Mouse (Mus musculus): ENCODE measurements at regions not wholly inside any gene's neighbourhood (a gene's known extent, or its start where the extent isn't known, plus 50 kb on each side); places are given as distances from the start of the nearest gene placed in this dataset.

DNA sequence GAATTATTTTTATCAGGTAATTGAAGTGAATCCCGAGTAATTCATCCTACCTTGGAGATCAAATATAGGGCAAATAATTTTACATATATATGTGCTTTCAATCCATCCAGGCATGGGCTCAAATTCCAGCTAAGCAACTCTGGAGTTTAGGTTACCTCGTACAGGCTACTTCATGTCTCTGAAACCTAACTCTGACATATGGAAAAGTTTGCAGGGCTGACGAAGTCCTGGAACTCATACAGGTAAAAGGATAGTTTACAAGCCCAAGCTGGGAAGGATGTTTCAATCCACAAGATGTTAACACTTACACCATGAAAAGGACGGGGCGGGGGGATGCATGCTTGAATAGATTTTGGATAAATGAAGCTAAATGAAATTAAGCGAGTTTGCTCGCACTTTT is 235.9 kb upstream of the Tbx3 start:
- H3K27me3 ChIP-seq (ENCODE audit: control insufficient read depth, insufficient read depth, insufficient read length), result no peaks in the 10 kb centered on the region
- TF ChIP-seq CTCF (IDR thresholded peaks at IDR 0.05; ENCODE audit: control insufficient read depth, insufficient read depth, insufficient read length), result no peak
- no peak for TF ChIP-seq MYOG (IDR thresholded peaks at IDR 0.05; ENCODE audit: control insufficient read depth, extremely low read depth, insufficient read length)
- TF ChIP-seq MYOD1 (IDR thresholded peaks at IDR 0.05; ENCODE audit: control insufficient read depth, insufficient read length, low read depth), result no peak
- H3K79me3 ChIP-seq (ENCODE audit: low read depth), result no peaks in the 10 kb centered on the region

DNA sequence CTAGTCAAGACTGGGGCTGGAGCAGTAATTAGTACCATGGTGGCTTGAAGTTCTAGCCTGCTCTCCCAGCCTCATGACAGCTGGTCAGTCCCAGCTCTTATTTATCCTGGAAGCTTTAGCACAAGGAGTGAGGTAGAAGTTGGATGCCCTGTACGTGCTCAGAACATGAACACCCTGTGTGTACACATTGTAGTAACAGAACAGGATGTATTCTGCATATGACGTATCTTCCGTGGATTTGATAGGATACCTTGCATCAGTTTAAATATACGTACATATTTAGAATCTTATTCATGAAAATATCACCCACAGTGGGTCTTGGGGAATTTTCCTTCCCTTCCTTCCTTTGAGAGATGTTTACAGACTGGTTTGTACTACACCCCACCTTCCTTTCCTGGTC is 222.0 kb upstream of the Tbx3 start:
- no peaks in the 10 kb centered on the region for H3K79me2 ChIP-seq (ENCODE audit: control insufficient read depth, insufficient read depth)
- no peaks in the 10 kb centered on the region for H3K36me3 ChIP-seq (ENCODE audit: control insufficient read depth, insufficient read depth)
- H3K27me3 ChIP-seq (ENCODE audit: control insufficient read depth, insufficient read depth, insufficient read length), result no peaks in the 10 kb centered on the region
- no peaks in the 10 kb centered on the region for H3K79me3 ChIP-seq (ENCODE audit: low read depth)
- TF ChIP-seq FOSL1 (IDR thresholded peaks at IDR 0.05; ENCODE audit: insufficient read depth, low read length, poor library complexity, severe bottlenecking) (no peak), MAX (IDR thresholded peaks at IDR 0.05) (no peak), CTCF (IDR thresholded peaks at IDR 0.05; ENCODE audit: control insufficient read depth, insufficient read depth, insufficient read length) (no peak), USF1 (IDR thresholded peaks at IDR 0.05; ENCODE audit: low read depth) (no peak), CEBPB (IDR thresholded peaks at IDR 0.05; ENCODE audit: low read depth) (no peak), MYOD1 (IDR thresholded peaks at IDR 0.05; ENCODE audit: control insufficient read depth, insufficient read length, low read depth) (no peak), MYOG (IDR thresholded peaks at IDR 0.05; ENCODE audit: control insufficient read depth, extremely low read depth, insufficient read length) (no peak)
- H3ac ChIP-seq (ENCODE audit: control insufficient read depth, insufficient read length, low read depth), result no peak overlapping the region
- H3K4me3 ChIP-seq (ENCODE audit: insufficient read depth, poor library complexity, severe bottlenecking), result no peak overlapping the region

More for the DNA sequence above, 235.9 kb upstream of the Tbx3 start:
- Histone ChIP-seq H3K4me3 (ENCODE audit: insufficient read depth, poor library complexity, severe bottlenecking) (no peak overlapping the region), H3K36me3 (ENCODE audit: control insufficient read depth, insufficient read depth) (no peaks in the 10 kb centered on the region), H3ac (ENCODE audit: control insufficient read depth, insufficient read length, low read depth) (no peak overlapping the region), H3K79me2 (ENCODE audit: control insufficient read depth, insufficient read depth) (no peaks in the 10 kb centered on the region)

GRCm38 (mm10) chr5:119449166-119449565 is 221.3 kb upstream of the Tbx3 start:
- TF ChIP-seq MYOG (IDR thresholded peaks at IDR 0.05; ENCODE audit: control insufficient read depth, extremely low read depth, insufficient read length) (no peak), MYOD1 (IDR thresholded peaks at IDR 0.05; ENCODE audit: control insufficient read depth, insufficient read length, low read depth) (no peak), CTCF (IDR thresholded peaks at IDR 0.05; ENCODE audit: control insufficient read depth, insufficient read depth, insufficient read length) (no peak)
- Histone ChIP-seq H3K36me3 (ENCODE audit: control insufficient read depth, insufficient read depth) (no peaks in the 10 kb centered on the region), H3K79me3 (ENCODE audit: low read depth) (no peaks in the 10 kb centered on the region), H3K27me3 (ENCODE audit: control insufficient read depth, insufficient read depth, insufficient read length) (no peaks in the 10 kb centered on the region), H3K4me3 (ENCODE audit: insufficient read depth, poor library complexity, severe bottlenecking) (no peak overlapping the region), H3ac (ENCODE audit: control insufficient read depth, insufficient read length, low read depth) (no peak overlapping the region), H3K79me2 (ENCODE audit: control insufficient read depth, insufficient read depth) (no peaks in the 10 kb centered on the region)

DNA sequence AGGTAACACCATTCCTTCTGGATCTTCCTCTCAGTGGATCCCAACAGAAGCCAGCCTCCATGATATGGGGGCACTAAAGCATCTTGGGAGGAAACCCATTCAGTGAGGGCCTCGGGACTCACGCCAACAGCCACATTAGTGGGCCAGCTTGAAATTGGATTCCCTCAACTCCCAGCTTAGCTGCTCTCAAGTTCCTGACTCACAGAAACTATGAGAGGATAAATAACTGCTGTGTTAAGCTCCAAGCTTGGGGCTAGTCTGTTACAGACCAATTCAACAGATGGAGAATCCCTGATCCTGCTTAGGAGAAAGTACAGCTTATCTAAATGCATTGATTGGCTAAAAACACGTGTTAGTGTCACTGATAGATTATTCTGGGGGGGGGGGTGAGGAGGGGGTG is 210.7 kb upstream of the Tbx3 start:
- no peaks in the 10 kb centered on the region for H3K36me3 ChIP-seq (ENCODE audit: control insufficient read depth, insufficient read depth)
- no peaks in the 10 kb centered on the region for H3K79me2 ChIP-seq (ENCODE audit: control insufficient read depth, insufficient read depth)
- no peaks in the 10 kb centered on the region for H3K79me3 ChIP-seq (ENCODE audit: low read depth)
- TF ChIP-seq MAX (IDR thresholded peaks at IDR 0.05), result no peak
- TF ChIP-seq CEBPB (IDR thresholded peaks at IDR 0.05; ENCODE audit: low read depth), result no peak
- no peak for TF ChIP-seq FOSL1 (IDR thresholded peaks at IDR 0.05; ENCODE audit: insufficient read depth, low read length, poor library complexity, severe bottlenecking)
- no peak for TF ChIP-seq USF1 (IDR thresholded peaks at IDR 0.05; ENCODE audit: low read depth)
- TF ChIP-seq MYOD1 (IDR thresholded peaks at IDR 0.05; ENCODE audit: control insufficient read depth, insufficient read length, low read depth), result no peak
- no peak for TF ChIP-seq MYOG (IDR thresholded peaks at IDR 0.05; ENCODE audit: control insufficient read depth, extremely low read depth, insufficient read length)
- no peak for TF ChIP-seq CTCF (IDR thresholded peaks at IDR 0.05; ENCODE audit: control insufficient read depth, insufficient read depth, insufficient read length)
- no peak overlapping the region for H3K4me3 ChIP-seq (ENCODE audit: insufficient read depth, poor library complexity, severe bottlenecking)
- no peaks in the 10 kb centered on the region for H3K27me3 ChIP-seq (ENCODE audit: control insufficient read depth, insufficient read depth, insufficient read length)
- no peak overlapping the region for H3ac ChIP-seq (ENCODE audit: control insufficient read depth, insufficient read length, low read depth)

GRCm38 (mm10) chr5:119462659-119463530 is 207.6 kb upstream of the Tbx3 start:
- no peak overlapping the region for H3K4me3 ChIP-seq (ENCODE audit: insufficient read depth, poor library complexity, severe bottlenecking)
- no peaks in the 10 kb centered on the region for H3K79me2 ChIP-seq (ENCODE audit: control insufficient read depth, insufficient read depth)
- no peaks in the 10 kb centered on the region for H3K27me3 ChIP-seq (ENCODE audit: control insufficient read depth, insufficient read depth, insufficient read length)
- no peaks in the 10 kb centered on the region for H3K79me3 ChIP-seq (ENCODE audit: low read depth)
- no peak overlapping the region for H3ac ChIP-seq (ENCODE audit: control insufficient read depth, insufficient read length, low read depth)
- H3K36me3 ChIP-seq (ENCODE audit: control insufficient read depth, insufficient read depth), result no peaks in the 10 kb centered on the region
- TF ChIP-seq CEBPB (IDR thresholded peaks at IDR 0.05; ENCODE audit: low read depth), result no peak
- no peak for TF ChIP-seq MYOD1 (IDR thresholded peaks at IDR 0.05; ENCODE audit: control insufficient read depth, insufficient read length, low read depth)
- TF ChIP-seq USF1 (IDR thresholded peaks at IDR 0.05; ENCODE audit: low read depth), result no peak
- no peak for TF ChIP-seq MYOG (IDR thresholded peaks at IDR 0.05; ENCODE audit: control insufficient read depth, extremely low read depth, insufficient read length)
- no peak for TF ChIP-seq MAX (IDR thresholded peaks at IDR 0.05)
- no peak for TF ChIP-seq CTCF (IDR thresholded peaks at IDR 0.05; ENCODE audit: control insufficient read depth, insufficient read depth, insufficient read length)
- no peak for TF ChIP-seq FOSL1 (IDR thresholded peaks at IDR 0.05; ENCODE audit: insufficient read depth, low read length, poor library complexity, severe bottlenecking)

GRCm38 (mm10) chr5:119464553-119464952 is 205.9 kb upstream of the Tbx3 start:
- Histone ChIP-seq H3K4me3 (ENCODE audit: insufficient read depth, poor library complexity, severe bottlenecking) (no peak overlapping the region), H3K79me3 (ENCODE audit: low read depth) (no peaks in the 10 kb centered on the region), H3K27me3 (ENCODE audit: control insufficient read depth, insufficient read depth, insufficient read length) (no peaks in the 10 kb centered on the region), H3K79me2 (ENCODE audit: control insufficient read depth, insufficient read depth) (no peaks in the 10 kb centered on the region), H3ac (ENCODE audit: control insufficient read depth, insufficient read length, low read depth) (no peak overlapping the region), H3K36me3 (ENCODE audit: control insufficient read depth, insufficient read depth) (no peaks in the 10 kb centered on the region)
- TF ChIP-seq USF1 (IDR thresholded peaks at IDR 0.05; ENCODE audit: low read depth) (no peak), MAX (IDR thresholded peaks at IDR 0.05) (no peak), CTCF (IDR thresholded peaks at IDR 0.05; ENCODE audit: control insufficient read depth, insufficient read depth, insufficient read length) (no peak), CEBPB (IDR thresholded peaks at IDR 0.05; ENCODE audit: low read depth) (no peak), FOSL1 (IDR thresholded peaks at IDR 0.05; ENCODE audit: insufficient read depth, low read length, poor library complexity, severe bottlenecking) (no peak), MYOG (IDR thresholded peaks at IDR 0.05; ENCODE audit: control insufficient read depth, extremely low read depth, insufficient read length) (no peak), MYOD1 (IDR thresholded peaks at IDR 0.05; ENCODE audit: control insufficient read depth, insufficient read length, low read depth) (no peak)
